Mouse (Mus musculus) embryo, embryonic 10 days (tissue): ENCODE measurements at regions not wholly inside any gene's neighbourhood (a gene's known extent, or its start where the extent isn't known, plus 50 kb on each side); places are given as distances from the start of the nearest gene placed in this dataset.
A peak's percentile ranks its signal among the peaks of the same experiment; 100 is the strongest.

ENCODE experiments used
- DNase-seq: peaks from one replicate; pipeline ENCODE4 v3.0.0-alpha.2; 2015; ENCODE audit warnings: low spot score

- DNase-seq = no peak
Measured at GRCm38 (mm10) chr16:93013881-93014280, 187.9 kb upstream of the Runx1 start.

DNA sequence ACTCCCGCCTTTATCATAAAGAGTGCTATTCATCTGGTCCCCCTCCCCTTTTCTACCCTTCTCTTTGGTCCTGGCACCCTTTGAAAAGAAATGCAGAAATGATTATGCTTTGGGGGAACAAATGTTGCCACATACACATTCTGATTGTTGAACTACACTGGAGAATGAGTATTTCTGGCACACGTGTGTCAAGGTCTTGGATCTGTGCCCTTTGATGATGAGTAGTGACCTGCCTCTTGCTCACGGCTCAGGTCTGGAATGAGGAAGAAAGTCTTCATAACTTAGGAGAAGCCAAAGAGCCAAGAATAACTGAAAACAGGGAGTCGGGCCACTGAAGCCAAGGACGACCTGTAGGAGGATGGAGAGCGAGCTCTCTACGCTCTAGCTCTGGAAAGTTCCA is 187.3 kb upstream of the Runx1 start:
- no peak for DNase-seq

DNA sequence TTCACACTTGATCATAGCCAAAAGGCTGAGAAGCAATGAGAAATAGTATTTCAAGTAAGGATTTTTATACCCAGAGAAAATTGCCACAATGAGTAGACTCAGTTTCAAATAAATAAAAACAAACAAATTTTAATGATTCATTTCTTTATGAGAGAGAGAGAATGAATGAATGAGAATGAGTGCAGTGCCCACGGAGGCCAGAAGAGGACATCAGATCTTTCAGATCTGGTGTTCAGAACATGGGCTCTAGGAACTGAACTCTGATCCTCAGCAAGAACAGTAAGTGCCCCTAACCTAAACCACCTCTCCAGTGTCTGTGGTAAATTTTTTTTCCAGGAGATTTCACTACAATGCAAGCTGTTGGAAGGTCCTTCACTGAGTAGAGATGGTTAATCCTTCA is 185.5 kb upstream of the Runx1 start:
- DNase-seq = no peak

DNA sequence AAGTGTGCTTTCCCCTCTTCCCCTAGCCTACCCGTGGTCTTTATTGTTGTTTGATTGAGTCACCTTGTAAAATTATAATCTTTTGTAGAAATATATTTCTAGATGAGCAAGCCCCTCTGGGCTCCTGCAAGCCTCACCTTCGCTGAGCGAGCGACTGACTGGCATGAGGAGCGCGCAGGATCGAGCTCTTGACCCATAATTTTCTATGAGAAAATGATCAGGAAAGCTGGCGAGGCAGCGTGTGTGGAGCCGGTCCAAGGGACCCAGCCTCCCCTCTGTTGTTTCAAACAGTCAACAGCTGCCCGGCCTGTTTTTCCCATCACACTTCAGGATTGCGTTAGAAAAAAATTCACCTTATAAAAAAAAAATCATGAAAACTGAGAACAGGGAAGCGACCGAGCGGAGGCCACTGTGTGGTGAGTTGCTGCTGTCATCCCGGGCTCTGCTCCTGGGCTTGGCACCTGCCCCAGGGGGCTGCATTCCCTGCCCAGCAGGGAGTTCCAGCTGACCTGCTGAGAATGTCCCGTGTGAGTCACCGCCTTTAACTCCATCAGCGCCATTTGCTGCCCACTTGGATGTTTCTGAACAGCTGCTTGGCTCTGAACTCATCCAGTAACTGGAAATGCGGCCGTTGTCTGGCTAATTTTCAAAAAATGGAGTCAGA is 180.5 kb upstream of the Runx1 start:
- peak; percentile 45 for DNase-seq

DNA sequence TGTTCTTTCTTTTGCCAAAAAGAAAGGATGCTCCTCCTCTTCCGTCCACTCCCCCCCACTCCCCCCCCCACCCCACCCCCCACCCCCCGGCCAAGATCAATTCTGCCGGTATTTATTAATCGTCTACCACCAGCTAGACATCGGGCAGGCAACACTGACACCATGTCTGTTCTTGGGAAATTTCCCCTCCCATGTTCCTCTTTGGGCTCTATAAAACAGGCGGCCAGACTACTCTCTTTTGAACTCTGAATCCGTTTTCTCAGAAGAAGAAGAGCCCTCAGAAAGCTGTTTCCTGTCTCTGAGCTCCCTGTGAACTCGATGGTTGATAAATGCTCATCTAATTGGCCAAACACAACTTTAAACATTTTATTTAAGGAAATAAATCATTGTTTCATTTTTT is 179.5 kb upstream of the Runx1 start:
- no peak for DNase-seq

GRCm38 (mm10) chr16:93003830-93004229 is 177.9 kb upstream of the Runx1 start:
- DNase-seq = no peak

DNA sequence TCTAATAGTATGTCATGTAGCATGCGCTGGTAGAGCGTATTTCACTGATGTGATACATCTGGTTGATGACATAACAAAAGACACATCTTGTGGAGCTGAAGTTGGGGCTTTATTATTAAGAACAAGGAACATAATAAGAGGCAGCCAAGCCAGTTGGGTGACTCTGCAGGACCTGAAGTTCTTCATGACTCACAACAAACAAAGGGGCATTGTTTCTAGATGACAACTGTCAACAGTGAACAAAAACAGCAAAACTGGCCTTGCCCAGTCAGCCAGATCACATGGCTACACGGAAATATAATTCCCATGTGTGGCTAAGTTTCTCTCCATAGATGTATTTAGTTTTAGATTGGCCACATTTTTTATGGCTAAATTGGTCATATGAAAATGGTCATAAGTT is 172.7 kb upstream of the Runx1 start:
- DNase-seq = no peak

- no peak for DNase-seq
Measured at GRCm38 (mm10) chr16:92997636-92998035, 171.7 kb upstream of the Runx1 start.

- DNase-seq = no peak
Measured at GRCm38 (mm10) chr16:92995993-92996350, 170.0 kb upstream of the Runx1 start.

DNA sequence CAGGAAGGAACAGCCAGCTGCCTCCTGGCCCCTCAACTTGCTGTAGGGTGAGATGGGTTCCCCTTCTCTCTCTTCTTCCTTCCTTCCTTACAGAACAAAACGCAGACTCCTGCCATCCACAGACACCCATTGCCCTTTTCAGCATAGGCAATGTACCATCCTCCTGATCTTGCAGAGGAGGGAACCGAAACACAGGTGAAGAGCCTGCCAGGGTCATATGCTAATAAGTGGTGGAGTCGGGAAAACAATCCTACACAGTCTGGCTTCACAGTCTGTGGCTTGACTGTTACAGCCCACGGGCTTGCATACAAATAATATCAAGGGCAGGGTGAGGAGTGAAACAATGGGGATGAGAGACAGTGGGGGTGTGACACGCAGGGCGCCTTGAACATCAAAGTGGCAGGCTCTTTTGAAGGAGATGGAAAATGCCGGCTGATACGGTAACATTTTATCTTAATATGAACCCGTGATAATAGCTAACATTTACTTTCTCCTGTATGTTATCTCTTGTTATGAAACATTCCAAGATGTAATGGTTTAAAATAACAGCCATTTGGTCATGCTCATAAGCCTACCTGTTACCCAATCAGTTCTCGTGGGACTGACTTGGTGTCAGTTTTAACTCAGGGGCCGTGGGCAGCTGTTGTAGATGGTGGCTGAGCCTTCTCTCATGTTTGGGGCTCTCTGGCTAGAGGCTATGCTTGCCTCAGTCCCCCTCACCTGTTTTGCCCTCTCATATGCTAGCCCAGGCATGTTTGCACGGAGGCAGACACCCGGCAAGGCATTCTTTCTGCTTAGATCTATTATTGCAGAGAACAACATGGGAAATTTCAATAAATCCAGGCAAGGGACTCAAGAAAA is 169.4 kb upstream of the Runx1 start:
- no peak for DNase-seq

- DNase-seq = no peak
Measured at GRCm38 (mm10) chr16:92992876-92993275, 166.9 kb upstream of the Runx1 start.

- DNase-seq = no peak
Measured at GRCm38 (mm10) chr16:92991405-92991804, 165.5 kb upstream of the Runx1 start.

- peak; percentile 57 for DNase-seq
Measured at GRCm38 (mm10) chr16:92988416-92988815, 162.5 kb upstream of the Runx1 start.

DNA sequence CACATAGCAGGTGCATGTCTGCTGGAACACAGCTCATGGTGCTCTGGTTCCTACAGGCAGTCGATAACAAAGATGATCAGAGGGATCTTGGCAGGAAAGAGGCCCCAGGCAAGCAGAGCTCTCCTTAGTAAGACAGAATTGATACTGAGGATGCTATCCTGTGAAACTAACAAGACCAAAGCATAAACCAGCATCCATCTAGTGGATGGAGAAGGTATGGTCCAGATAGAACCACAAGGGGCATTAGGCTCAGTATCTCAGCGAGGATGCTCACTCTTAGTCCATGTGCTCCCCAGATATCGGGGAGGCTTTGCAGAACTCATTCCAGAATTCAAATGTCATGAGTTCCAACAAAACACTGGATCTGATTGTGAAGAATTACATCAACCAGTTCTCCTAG is 162.1 kb upstream of the Runx1 start:
- DNase-seq = no peak

DNA sequence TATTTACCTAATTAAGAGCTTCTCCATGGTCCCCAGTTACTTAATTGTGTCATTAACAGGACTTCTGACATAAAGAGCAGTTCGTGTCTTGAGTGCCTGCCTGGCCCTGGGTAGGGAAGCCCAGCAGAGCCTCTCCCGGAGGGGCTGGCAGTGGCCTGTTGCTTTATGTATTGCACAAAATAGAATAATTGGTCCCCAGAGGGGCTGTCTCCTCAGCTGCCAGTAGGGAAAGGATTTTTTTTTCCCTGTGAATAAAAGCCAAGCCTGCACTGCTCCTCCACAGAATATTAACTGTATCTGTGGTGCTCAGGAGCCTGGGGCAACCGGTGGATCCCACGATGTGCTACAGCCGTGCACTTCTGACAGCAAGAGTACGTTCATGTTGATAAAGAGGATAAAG is 159.8 kb upstream of the Runx1 start:
- no peak for DNase-seq

DNA sequence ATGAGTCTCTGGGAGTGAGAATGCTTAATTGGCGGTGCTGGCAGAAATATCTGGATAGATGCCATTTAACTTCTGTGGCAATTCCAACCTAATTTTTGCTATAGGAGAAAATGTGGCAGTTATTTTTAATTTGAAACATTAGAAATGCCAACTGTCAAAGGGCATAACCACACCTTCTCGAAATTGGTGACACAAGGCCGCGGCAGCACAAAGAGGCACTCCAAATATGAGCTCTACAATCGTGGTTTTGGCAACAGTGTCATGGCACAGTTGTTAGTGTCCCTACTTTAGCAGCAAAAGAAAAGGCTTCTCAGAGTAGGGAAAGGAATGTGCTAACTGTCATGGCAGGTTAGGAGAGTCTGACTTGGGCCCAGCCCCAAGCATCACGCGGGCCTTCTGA is 157.0 kb upstream of the Runx1 start:
- no peak for DNase-seq

- no peak for DNase-seq
Measured at GRCm38 (mm10) chr16:92979620-92980330, 153.8 kb upstream of the Runx1 start.

DNA sequence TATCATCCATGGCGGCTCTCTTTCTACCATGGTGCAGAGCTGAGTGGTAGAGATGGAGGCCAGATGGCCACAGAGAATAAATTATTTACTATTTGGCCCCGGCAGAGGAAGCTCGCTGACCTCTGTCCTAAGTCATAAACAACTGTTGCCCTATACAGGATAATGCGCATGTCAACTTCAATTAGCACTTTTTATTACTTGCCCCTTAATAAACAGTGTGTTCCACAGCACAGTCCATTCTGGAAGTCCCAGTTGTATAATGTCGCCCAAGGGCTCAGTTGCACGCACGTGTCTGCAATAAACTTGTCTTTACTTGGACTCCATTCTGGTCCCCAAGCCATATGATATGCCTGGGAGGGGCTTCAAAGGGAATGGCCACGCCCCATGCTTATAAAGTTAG is 150.1 kb upstream of the Runx1 start:
- no peak for DNase-seq

GRCm38 (mm10) chr16:92975090-92975489 is 149.1 kb upstream of the Runx1 start:
- no peak for DNase-seq

GRCm38 (mm10) chr16:92972681-92973080 is 146.7 kb upstream of the Runx1 start:
- no peak for DNase-seq

GRCm38 (mm10) chr16:92971956-92972355 is 146.0 kb upstream of the Runx1 start:
- DNase-seq = no peak

GRCm38 (mm10) chr16:92970587-92970986 is 144.6 kb upstream of the Runx1 start:
- no peak for DNase-seq

DNA sequence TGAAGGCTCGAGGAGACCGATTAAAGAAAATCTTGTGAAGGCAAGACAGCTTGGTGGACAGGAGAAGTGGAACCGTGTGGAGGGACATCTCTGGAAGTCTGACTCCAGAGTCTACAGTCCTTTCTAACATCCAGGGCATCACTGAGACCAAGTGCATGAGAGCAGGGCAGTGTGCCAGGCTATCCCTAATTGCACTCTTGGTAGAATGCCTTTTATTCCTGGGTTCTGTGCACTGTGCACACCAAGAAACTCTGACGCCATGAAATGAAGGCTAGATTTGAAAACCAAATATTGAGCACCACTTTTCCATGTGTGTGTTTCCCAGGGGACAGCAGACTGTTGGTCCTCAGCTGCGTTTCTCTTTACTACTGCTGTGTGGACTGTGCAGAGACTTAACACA is 143.1 kb upstream of the Runx1 start:
- DNase-seq = no peak
